Mouse (Mus musculus): ENCODE data around the gene Nectin4. TPM values are rescaled to one million over a fixed set of nuclear protein-coding genes. Genes with fewer than 3 reads are reported as not detected.

The Nectin4 gene
- polyA plus RNA-seq, 1 experiment from 2014 or later, result 3.8 TPM

DNA sequence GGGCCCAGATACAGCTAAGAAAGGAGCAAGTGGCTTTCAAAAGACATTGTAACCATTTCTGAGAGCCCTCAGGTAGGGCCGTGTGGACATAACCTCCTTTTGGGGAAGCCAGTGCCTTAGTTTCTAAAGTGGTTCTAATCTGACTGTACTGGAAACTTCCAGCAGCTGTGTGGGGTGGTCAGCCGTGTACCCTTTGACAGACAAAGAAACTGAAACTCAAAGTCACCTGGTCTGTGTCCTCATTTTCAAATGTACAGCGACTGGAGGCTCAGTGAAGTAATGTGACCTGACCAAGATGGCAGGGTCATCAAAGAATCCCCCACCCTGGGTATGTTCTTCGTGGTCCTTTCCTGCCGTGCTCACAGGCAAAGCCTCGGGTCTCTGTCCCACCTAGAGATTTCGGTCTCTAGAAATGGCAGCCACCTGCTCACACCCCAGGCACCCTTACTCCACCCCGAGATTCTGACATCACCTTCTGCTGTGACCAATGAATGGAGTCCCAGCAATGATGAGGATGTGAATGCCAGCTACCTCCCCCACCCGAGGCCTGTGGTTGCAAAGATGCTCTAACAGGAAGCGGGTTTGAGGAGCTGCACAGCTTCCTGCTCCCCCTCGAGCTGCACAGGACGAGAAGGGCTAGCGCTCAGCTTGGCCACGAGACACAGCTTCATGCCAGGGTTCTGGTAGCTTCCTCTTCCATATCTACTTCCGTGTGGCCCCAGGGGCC lies 18.6 kb downstream of the Nectin4 start, which contains the start of gene Arhgap30:
Gene Arhgap30 (plus strand): TSS at position 579 of the 727 bp plus-strand sequence.
- Histone ChIP-seq H3K4me2 (replicated peaks) (no peak within 1 kb of the TSS), H3K27ac (0 out of 2 replicates have a peak within 1 kb of the TSS, but pooled peaks have one; percentile 27), H3K27me3 (replicated peaks) (no peaks in the 10 kb centered on the region), H3K4me3 (replicated peaks) (no peak within 1 kb of the TSS), H3K9ac (no peak within 1 kb of the TSS), H3K36me3 (no peaks in the 10 kb centered on the region), H3K4me1 (replicated peaks) (no peaks in the 10 kb centered on the region), H3K9me3 (no peaks in the 10 kb centered on the region)
- WGBS, result 81% methylated on average over 15 of the region's 15 CpGs
- ATAC-seq, result 0 out of 2 replicates have a peak, but pooled peaks have one; percentile 6

DNA sequence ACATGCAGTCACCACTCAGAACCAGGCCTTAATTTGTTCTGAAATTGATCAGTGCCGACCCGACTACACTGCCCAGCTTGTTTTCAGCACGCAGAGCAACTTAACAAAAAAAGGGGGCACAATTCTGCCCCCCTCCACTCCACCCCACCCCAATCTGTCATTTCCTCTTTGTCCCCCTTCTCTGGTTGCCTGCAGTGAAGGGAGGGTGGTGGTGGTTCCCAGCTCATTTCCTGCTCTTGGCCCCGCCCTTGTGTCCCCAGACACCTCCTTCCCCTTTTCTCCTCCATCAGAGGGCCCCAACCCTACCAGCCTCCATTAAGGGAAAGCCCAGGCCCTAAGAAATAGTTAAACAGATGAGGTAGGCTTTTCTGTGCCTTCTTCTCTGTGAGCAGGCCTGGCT lies 20.2 kb downstream of the Nectin4 start:
- H3K4me3 ChIP-seq (replicated peaks), result no peak overlapping the region
- no peak overlapping the region for H3K4me2 ChIP-seq (replicated peaks)
- 0 out of 2 replicates have a peak overlapping the region, but pooled peaks have one; percentile 27 for H3K27ac ChIP-seq
- WGBS, result 68% methylated on average over 4 of the region's 4 CpGs
- no peak overlapping the region for H3K9ac ChIP-seq
- ATAC-seq, result peak; percentile 55; the same call in 1 of the 2 replicates
- H3K27me3 ChIP-seq (replicated peaks), result no peaks in the 10 kb centered on the region
- no peaks in the 10 kb centered on the region for H3K9me3 ChIP-seq
- H3K36me3 ChIP-seq, result no peaks in the 10 kb centered on the region
- no peaks in the 10 kb centered on the region for H3K4me1 ChIP-seq (replicated peaks)

DNA sequence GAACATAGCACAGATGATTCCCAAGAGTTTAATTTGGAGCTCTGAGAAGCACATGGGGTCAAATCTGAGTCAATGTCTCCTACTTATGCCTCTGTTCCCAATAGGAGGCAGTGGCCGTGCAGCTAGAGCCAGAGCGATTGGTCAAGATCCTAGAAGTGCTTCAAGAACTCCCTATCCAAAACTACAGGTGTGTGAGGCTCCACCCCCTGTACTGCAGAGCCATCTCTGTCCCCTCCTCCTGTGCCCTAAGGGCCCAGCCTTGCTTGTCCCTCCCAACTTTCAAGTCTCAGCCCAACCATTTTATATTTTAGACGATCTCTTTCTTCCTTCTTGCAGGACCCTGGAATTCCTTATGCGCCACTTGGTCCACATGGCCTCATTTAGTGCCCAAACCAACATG lies 31.9 kb downstream of the Nectin4 start:
- H3K9ac ChIP-seq, result no peak overlapping the region
- H3K27me3 ChIP-seq (replicated peaks), result no peaks in the 10 kb centered on the region
- H3K36me3 ChIP-seq, result no peaks in the 10 kb centered on the region
- ATAC-seq, result no peak
- 82% methylated on average over 4 of the region's 4 CpGs for WGBS
- no peak overlapping the region for H3K4me3 ChIP-seq (replicated peaks)
- H3K4me2 ChIP-seq (replicated peaks), result no peak overlapping the region
- H3K4me1 ChIP-seq (replicated peaks), result no peaks in the 10 kb centered on the region
- H3K9me3 ChIP-seq, result no peaks in the 10 kb centered on the region
- no peak overlapping the region for H3K27ac ChIP-seq

DNA sequence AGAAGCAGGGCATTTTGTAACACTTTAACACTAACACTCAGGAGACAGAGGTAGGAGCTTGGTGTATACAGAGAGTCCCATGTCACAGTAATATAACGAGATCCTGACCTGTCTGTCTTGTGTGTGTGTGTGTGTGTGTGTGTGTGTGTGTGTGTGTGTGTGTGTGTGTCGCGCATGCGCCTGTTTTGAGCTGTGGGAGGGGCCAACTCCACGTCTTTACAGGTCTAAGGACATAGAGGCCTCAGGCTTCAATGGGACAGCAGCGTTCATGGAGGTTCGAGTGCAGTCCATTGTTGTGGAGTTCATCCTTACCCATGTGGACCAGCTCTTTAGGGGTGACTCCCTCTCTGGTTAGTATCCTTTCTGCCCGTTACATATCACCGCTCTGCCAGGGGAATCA lies 33.1 kb downstream of the Nectin4 start:
- no peak overlapping the region for H3K9ac ChIP-seq
- no peak overlapping the region for H3K4me3 ChIP-seq (replicated peaks)

DNA sequence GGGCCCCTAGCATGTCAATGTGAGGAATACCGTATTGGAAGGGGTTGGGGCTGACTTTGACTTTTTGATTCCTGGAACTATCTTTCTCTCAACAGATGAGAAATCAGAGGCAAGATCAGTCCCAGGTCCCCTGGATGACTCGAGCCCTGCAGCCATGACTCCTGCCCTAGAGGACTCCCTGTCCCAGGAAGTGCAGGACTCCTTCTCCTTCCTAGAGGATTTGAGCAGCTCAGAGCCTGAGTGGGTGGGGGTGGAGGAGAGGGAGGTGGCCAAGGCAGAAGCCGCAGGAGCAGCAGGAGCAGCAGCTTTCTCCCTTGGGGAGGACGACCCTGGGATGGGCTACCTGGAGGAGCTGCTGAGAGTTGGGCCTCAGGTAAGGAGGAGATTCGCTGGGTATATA lies 37.4 kb downstream of the Nectin4 start:
- no peak for ATAC-seq

More for the DNA sequence above, 33.1 kb downstream of the Nectin4 start:
- Histone ChIP-seq H3K27me3 (replicated peaks) (no peaks in the 10 kb centered on the region), H3K36me3 (no peaks in the 10 kb centered on the region), H3K9me3 (no peaks in the 10 kb centered on the region), H3K4me1 (replicated peaks) (no peaks in the 10 kb centered on the region), H3K4me2 (replicated peaks) (no peak overlapping the region), H3K27ac (no peak overlapping the region)
- no peak for ATAC-seq
- 83% methylated on average over 9 of the region's 9 CpGs for WGBS

DNA sequence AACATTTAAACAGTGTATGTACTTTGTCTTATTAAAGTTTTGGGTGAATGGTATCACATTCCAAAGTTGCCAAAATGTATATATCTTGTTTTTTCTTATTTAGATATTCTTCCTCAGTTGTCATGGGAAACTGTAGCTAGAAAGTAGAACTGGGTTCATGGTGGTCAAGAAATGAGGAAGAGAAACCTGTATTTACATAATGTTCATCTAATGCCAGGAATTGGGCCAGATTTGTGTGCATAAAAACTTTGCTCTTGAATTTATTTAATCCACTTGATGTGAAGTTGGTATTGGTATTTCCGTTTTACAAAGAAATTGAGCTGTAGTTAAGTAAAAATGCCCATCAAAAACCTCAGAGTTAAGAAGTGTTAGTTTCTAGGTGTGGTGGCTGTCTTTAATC lies 40.3 kb downstream of the Nectin4 start:
- H3K9ac ChIP-seq, result no peak overlapping the region
- H3K27ac ChIP-seq, result no peak overlapping the region
- 0 out of 2 replicates have a peak, but pooled peaks cover under 1% of the 10 kb centered on the region for H3K36me3 ChIP-seq
- WGBS, result 96% methylated on average over 1 of the region's 1 CpGs
- no peak for ATAC-seq
- H3K4me3 ChIP-seq (replicated peaks), result no peak overlapping the region
- 0 out of 2 replicates have a peak, but pooled peaks cover 12% of the 10 kb centered on the region for H3K4me1 ChIP-seq (replicated peaks)
- H3K27me3 ChIP-seq (replicated peaks), result 0 out of 2 replicates have a peak, but pooled peaks cover 4% of the 10 kb centered on the region
- H3K4me2 ChIP-seq (replicated peaks), result no peak overlapping the region
- H3K9me3 ChIP-seq, result no peaks in the 10 kb centered on the region

More for the DNA sequence above, 37.4 kb downstream of the Nectin4 start:
- Histone ChIP-seq H3K27me3 (replicated peaks) (0 out of 2 replicates have a peak, but pooled peaks cover 4% of the 10 kb centered on the region), H3K4me2 (replicated peaks) (no peak overlapping the region), H3K9me3 (no peaks in the 10 kb centered on the region), H3K4me3 (replicated peaks) (no peak overlapping the region), H3K36me3 (no peaks in the 10 kb centered on the region), H3K4me1 (replicated peaks) (no peaks in the 10 kb centered on the region), H3K9ac (no peak overlapping the region), H3K27ac (no peak overlapping the region)
- WGBS, result 81% methylated on average over 4 of the region's 5 CpGs

DNA sequence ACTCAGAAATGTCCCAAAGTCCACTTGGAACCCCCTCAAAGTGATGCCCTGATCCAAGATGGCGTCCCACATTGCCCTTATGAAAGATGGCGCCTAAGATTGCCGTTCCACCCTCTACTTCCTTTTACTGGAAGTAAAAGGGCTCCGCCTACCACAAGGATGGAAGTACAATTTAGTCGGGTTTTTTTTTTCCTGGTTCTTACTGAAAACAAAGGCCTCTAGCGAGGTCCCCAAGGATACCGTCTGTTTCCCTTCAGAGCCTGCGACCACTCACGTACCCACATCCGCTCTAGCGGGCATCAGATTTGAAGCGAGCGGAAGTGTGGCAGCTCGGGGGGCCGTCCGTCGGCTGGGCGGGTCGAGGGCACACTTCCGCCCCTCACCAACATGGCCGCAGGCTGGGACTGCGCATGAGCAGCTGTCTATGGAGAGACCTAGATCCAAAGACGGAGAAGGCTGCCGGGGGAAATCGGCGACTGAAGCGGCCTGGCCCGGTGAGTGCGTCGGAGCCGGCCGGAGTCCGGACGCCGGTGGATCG lies 41.1 kb downstream of the Nectin4 start, which contains the start of gene Usf1:
Gene Usf1 (plus strand): TSS at position 367 of the 538 bp plus-strand sequence.
- WGBS, result under 1% methylated on average over 36 of the region's 36 CpGs
- 0 out of 2 replicates have a peak, but pooled peaks cover 4% of the 10 kb centered on the region for H3K27me3 ChIP-seq (replicated peaks)
- peak; percentile 97 for ATAC-seq
- 0 out of 2 replicates have a peak, but pooled peaks cover 12% of the 10 kb centered on the region for H3K4me1 ChIP-seq (replicated peaks)
- H3K9me3 ChIP-seq, result no peaks in the 10 kb centered on the region
- H3K27ac ChIP-seq, result peak within 1 kb of the TSS; percentile 91
- H3K36me3 ChIP-seq, result 0 out of 2 replicates have a peak, but pooled peaks cover 9% of the 10 kb centered on the region
- H3K4me2 ChIP-seq (replicated peaks), result peak within 1 kb of the TSS; percentile 53
- peak within 1 kb of the TSS; percentile 93 for H3K9ac ChIP-seq
- H3K4me3 ChIP-seq (replicated peaks), result peak within 1 kb of the TSS; percentile 98

DNA sequence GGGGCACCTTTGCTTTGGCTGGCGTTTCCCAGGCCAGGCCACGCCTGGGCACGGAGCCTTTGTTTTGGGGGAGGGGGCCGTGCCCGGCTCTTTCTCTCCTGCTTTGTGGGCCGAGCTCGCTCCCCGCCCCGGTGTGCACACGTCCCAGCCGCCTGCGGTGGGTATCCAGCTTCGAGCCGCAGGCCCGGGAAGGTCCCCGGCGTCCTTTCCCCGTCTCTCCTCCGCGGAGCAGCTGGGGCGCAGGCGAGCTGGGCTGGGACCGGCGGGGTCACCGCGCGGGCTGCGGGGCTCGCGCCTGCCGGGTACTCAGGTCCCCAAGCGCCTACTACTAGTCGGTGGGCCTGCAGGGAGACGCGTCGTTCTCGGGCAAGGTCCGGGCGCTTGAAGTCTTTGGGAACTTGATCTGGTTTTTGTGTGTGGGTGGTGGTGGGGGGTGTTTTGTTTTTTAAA lies 41.6 kb downstream of the Nectin4 start:
- ATAC-seq, result peak; percentile 83
- H3K36me3 ChIP-seq, result 0 out of 2 replicates have a peak, but pooled peaks cover 10% of the 10 kb centered on the region
- peak overlapping the region; percentile 98 for H3K4me3 ChIP-seq (replicated peaks)
- H3K27me3 ChIP-seq (replicated peaks), result 0 out of 2 replicates have a peak, but pooled peaks cover 4% of the 10 kb centered on the region
- H3K4me2 ChIP-seq (replicated peaks), result peak overlapping the region; percentile 53
- no peaks in the 10 kb centered on the region for H3K9me3 ChIP-seq
- H3K27ac ChIP-seq, result peak overlapping the region; percentile 91
- peak overlapping the region; percentile 93 for H3K9ac ChIP-seq
- H3K4me1 ChIP-seq (replicated peaks), result 0 out of 2 replicates have a peak, but pooled peaks cover 12% of the 10 kb centered on the region
- 0% methylated on average over 35 of the region's 39 CpGs for WGBS

DNA sequence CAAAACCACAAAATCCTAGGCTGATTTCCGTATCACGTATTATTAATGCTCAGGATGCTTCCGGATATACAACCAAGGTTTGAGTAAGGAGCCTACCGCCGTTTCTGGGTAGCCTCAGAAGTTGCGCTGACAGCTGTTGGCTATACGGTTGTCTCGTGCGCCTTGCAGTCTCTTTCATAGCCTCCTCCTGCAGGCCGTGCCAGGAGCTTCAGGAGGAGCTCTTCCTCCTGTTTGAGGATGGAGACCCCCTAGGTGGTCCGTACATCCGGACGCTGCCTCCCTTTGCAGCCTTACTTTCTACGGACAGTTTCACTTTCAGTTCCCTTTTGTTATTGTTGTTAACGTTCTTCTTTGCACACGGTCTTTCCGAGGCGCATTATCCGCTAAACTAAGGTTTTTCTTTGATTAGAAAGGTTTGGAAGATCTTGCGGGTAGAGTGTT lies 42.1 kb downstream of the Nectin4 start:
- H3K4me3 ChIP-seq (replicated peaks), result peak overlapping the region; percentile 98
- peak overlapping the region; percentile 91 for H3K27ac ChIP-seq
- 0 out of 2 replicates have a peak, but pooled peaks cover 10% of the 10 kb centered on the region for H3K36me3 ChIP-seq
- H3K4me1 ChIP-seq (replicated peaks), result 0 out of 2 replicates have a peak, but pooled peaks cover 12% of the 10 kb centered on the region
- H3K4me2 ChIP-seq (replicated peaks), result peak overlapping the region; percentile 53
- ATAC-seq, result peak; percentile 56
- peak overlapping the region; percentile 93 for H3K9ac ChIP-seq
- WGBS, result under 1% methylated on average over 20 of the region's 20 CpGs
- H3K9me3 ChIP-seq, result no peaks in the 10 kb centered on the region
- H3K27me3 ChIP-seq (replicated peaks), result 0 out of 2 replicates have a peak, but pooled peaks cover 4% of the 10 kb centered on the region

DNA sequence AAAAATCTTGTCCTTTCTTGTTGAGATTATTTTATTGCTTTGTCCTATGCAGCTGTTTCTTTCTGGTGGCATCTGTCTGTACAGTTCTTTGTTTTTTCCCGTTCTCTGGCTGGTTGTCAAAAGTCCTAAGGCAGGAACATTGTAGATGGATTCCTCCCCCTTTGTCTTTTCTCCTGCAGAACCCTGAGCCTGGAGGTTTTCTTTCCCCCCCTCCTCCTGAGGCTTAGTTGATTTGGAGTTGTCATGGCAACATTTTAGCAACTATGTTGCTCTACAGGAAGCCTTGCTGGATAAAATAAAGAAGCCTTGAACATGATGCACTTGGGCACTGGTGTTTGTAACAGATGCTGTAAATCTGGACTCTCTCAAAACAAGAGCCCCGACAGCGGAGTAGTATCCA lies 42.5 kb downstream of the Nectin4 start:
- Histone ChIP-seq H3K9me3 (no peaks in the 10 kb centered on the region), H3K4me2 (replicated peaks) (peak overlapping the region; percentile 53), H3K9ac (peak overlapping the region; percentile 93; the same call in 1 of the 2 replicates), H3K4me3 (replicated peaks) (peak overlapping the region; percentile 98), H3K4me1 (replicated peaks) (0 out of 2 replicates have a peak, but pooled peaks cover 12% of the 10 kb centered on the region), H3K27me3 (replicated peaks) (0 out of 2 replicates have a peak, but pooled peaks cover 4% of the 10 kb centered on the region), H3K36me3 (0 out of 2 replicates have a peak, but pooled peaks cover 10% of the 10 kb centered on the region), H3K27ac (no peak overlapping the region)
- WGBS, result 25% methylated on average over 3 of the region's 3 CpGs
- ATAC-seq, result no peak

DNA sequence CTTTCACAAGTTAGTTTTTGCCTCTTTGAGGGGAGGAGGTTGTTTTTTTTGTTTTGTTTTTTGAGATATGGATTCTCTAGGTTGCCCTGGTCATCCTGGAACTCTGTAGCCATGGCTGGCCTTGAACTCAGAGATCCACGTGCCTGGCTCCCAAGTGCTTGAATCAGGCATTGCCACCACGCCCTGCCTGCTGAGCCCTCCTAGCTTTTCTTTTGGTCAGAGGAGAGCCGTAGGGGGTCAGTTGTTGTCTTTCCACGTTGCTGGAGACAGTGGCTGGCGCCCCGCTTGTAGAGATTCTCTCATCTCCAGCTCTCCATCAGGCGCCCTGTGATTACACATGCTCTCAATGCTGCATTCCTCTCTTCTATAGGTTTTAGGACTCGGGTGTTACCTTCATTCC lies 43.7 kb downstream of the Nectin4 start:
- Histone ChIP-seq H3K4me3 (replicated peaks) (no peak overlapping the region), H3K4me1 (replicated peaks) (0 out of 2 replicates have a peak, but pooled peaks cover 12% of the 10 kb centered on the region), H3K36me3 (peaks cover 16% of the 10 kb centered on the region; the same call in 1 of the 2 replicates), H3K4me2 (replicated peaks) (no peak overlapping the region), H3K27me3 (replicated peaks) (0 out of 2 replicates have a peak, but pooled peaks cover 4% of the 10 kb centered on the region), H3K9me3 (no peaks in the 10 kb centered on the region), H3K9ac (no peak overlapping the region), H3K27ac (no peak overlapping the region)
- no peak for ATAC-seq
- WGBS, result 82% methylated on average over 8 of the region's 8 CpGs

DNA sequence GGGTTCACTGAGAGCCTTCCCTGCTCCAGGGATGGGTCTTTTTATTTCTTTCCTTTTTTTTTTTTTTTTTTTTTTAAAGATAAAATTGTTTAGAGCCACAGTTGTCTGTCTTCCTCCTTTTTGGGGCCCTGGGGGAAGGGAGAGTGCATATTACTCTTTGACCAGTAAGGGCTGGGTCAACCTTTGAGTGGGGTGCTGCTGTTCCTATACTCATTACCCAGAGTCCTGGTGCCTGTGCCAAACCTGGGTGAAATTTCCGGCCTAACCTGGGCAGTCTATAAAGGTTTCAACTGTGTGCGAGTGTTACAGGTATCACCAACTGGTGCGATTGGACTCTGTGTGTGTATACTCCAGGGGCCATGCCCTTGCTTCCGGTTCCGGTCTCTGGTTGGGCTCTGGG lies 48.8 kb downstream of the Nectin4 start, which contains the start of gene Tstd1:
Gene Tstd1 (plus strand): TSS at position 213 of the 400 bp plus-strand sequence.
- Histone ChIP-seq H3K4me2 (replicated peaks) (no peak within 1 kb of the TSS), H3K4me3 (replicated peaks) (no peak within 1 kb of the TSS), H3K9ac (no peak within 1 kb of the TSS), H3K27ac (no peak within 1 kb of the TSS), H3K36me3 (peaks cover 19% of the 10 kb centered on the region), H3K27me3 (replicated peaks) (no peaks in the 10 kb centered on the region), H3K9me3 (no peaks in the 10 kb centered on the region), H3K4me1 (replicated peaks) (0 out of 2 replicates have a peak, but pooled peaks cover 3% of the 10 kb centered on the region)
- WGBS, result 89% methylated on average over 5 of the region's 5 CpGs
- no peak for ATAC-seq
